Mouse (Mus musculus): Measurements from ENCODE around the gene Gm5934. TPM values are rescaled to one million over a fixed set of nuclear protein-coding genes. Genes with fewer than 3 reads are reported as not detected.
"Not testable (repeated sequence)": the region's sequence is repeated elsewhere in the genome, so short reads cannot be mapped to it uniquely, and the experiment has no call there.

The Gm5934 gene
- total RNA-seq (2021): not detected
- long read RNA-seq: 0 reads

- not testable (repeated sequence) for DNase-seq (ENCODE audit: low spot score in 2 of 2)
These were observed at the start of gene Gm5934 for GRCm38 (mm10) chrX:24500660-24501059. Gene Gm5934, minus strand, starts transcription at chrX:24500760.

Other genes with a start within 250 kb of the Gm5934 start
- gene Gm4297, start 74.1 kb upstream of the Gm5934 start, total RNA-seq (2021): not detected

All from layer of hippocampus, postnatal 10 days (tissue).